Mouse (Mus musculus) cortical plate, adult 2 months (tissue): ENCODE measurements around the gene Rnasel.

ENCODE experiments used
- CTCF ChIP-seq: fragments of 200-500 bp; IDR thresholded peaks from 2 replicates; pipeline ENCODE4 v1.5.1; 2011; ENCODE audit warnings: mild to moderate bottlenecking, control low read depth, low read length; ENCODE audit not compliant: insufficient read depth; ENCODE audit errors: extremely low read depth
- POLR2A ChIP-seq: fragments of 200-500 bp; IDR thresholded peaks from 2 replicates; pipeline ENCODE4 v1.6.1; 2011; ENCODE audit warnings: mild to moderate bottlenecking, low read length, control low read depth; ENCODE audit not compliant: insufficient read depth; ENCODE audit errors: extremely low read depth

- no peak for TF ChIP-seq POLR2A
- TF ChIP-seq CTCF, result no peak
Measured at GRCm38 (mm10) chr1:153708626-153709025, 40.6 kb upstream of the Rnasel start.
